Mouse (Mus musculus) lung, postnatal 36 days (tissue): ENCODE results near the gene Poc1a.

Experiments used
- DNase-seq: peaks from one replicate; pipeline ENCODE4 v3.0.0; 2022; ENCODE audit warnings: mixed read lengths

Gene Poc1a

GRCm38 (mm10) chr9:106280808-106281544 is at the start of gene Poc1a:
TSS of gene Poc1a (plus strand) at chr9:106281061.
- peak; percentile 99 for DNase-seq

- peak; percentile 66 for DNase-seq
These were observed 49.6 kb upstream of the Poc1a start for GRCm38 (mm10) chr9:106231220-106231619.

GRCm38 (mm10) chr9:106231816-106232215 is 49.0 kb upstream of the Poc1a start:
- no peak for DNase-seq

GRCm38 (mm10) chr9:106232956-106233355 is 47.9 kb upstream of the Poc1a start:
- no peak for DNase-seq

GRCm38 (mm10) chr9:106233953-106234352 is 46.9 kb upstream of the Poc1a start:
- DNase-seq, result no peak

- peak; percentile 71 for DNase-seq
These were observed 45.5 kb upstream of the Poc1a start for GRCm38 (mm10) chr9:106235194-106235830.

- DNase-seq, result peak; percentile 67
These were observed 44.6 kb upstream of the Poc1a start for GRCm38 (mm10) chr9:106236156-106236817.

GRCm38 (mm10) chr9:106236818-106237211 is 44.0 kb upstream of the Poc1a start:
- DNase-seq, result peak; percentile 89

GRCm38 (mm10) chr9:106237401-106237800 is 43.5 kb upstream of the Poc1a start:
- no peak for DNase-seq

- no peak for DNase-seq
These were observed 43.0 kb upstream of the Poc1a start for GRCm38 (mm10) chr9:106237878-106238277.

- no peak for DNase-seq
These were observed 39.2 kb upstream of the Poc1a start for GRCm38 (mm10) chr9:106241541-106242164.

GRCm38 (mm10) chr9:106242813-106243488 is 37.9 kb upstream of the Poc1a start:
- peak; percentile 68 for DNase-seq

- peak; percentile 75 for DNase-seq
These were observed 31.3 kb upstream of the Poc1a start for GRCm38 (mm10) chr9:106249550-106249949.

- DNase-seq, result peak; percentile 85
These were observed 30.6 kb upstream of the Poc1a start for GRCm38 (mm10) chr9:106250245-106250644.

- no peak for DNase-seq
These were observed 29.8 kb upstream of the Poc1a start for GRCm38 (mm10) chr9:106251066-106251465.

- DNase-seq, result no peak
These were observed 26.9 kb upstream of the Poc1a start for GRCm38 (mm10) chr9:106254001-106254400.

GRCm38 (mm10) chr9:106258412-106258811 is 22.4 kb upstream of the Poc1a start:
- no peak for DNase-seq

GRCm38 (mm10) chr9:106258990-106259389 is 21.9 kb upstream of the Poc1a start:
- peak; percentile 53 for DNase-seq

GRCm38 (mm10) chr9:106261058-106261457 is 19.8 kb upstream of the Poc1a start:
- DNase-seq, result peak; percentile 52

GRCm38 (mm10) chr9:106261491-106261890 is 19.4 kb upstream of the Poc1a start:
- no peak for DNase-seq

- DNase-seq, result peak; percentile 56
These were observed 18.8 kb upstream of the Poc1a start for GRCm38 (mm10) chr9:106262075-106262474.

- DNase-seq, result peak; percentile 87
These were observed 17.4 kb upstream of the Poc1a start for GRCm38 (mm10) chr9:106263381-106263924.
